Mouse (Mus musculus) olfactory bulb, adult 2 months (tissue): Measurements from ENCODE around the gene Snph. TPM values are rescaled to one million over a fixed set of nuclear protein-coding genes. Genes with fewer than 3 reads are reported as not detected.

Source experiments
- H3K27ac ChIP-seq: fragments of 200-500 bp; 2 replicates; pipeline ENCODE4 v1.5.1; 2012; ENCODE audit warnings: low read depth, low read length; ENCODE audit not compliant: insufficient read depth
- H3K4me1 ChIP-seq: fragments of 200-500 bp; 2 replicates; pipeline ENCODE4 v1.6.1; 2012; ENCODE audit warnings: low read length; ENCODE audit not compliant: control insufficient read depth, insufficient read depth
- H3K4me3 ChIP-seq: fragments of 200-500 bp; 2 replicates; pipeline ENCODE4 v1.5.1; 2012; ENCODE audit warnings: mild to moderate bottlenecking, low read depth, low read length, moderate library complexity; ENCODE audit not compliant: insufficient read depth
- CTCF ChIP-seq: fragments of 200-500 bp; IDR thresholded peaks from 2 replicates; pipeline ENCODE4 v1.5.1; 2012; ENCODE audit warnings: low read depth, mild to moderate bottlenecking, low read length, moderate library complexity; ENCODE audit not compliant: insufficient read depth
- POLR2A ChIP-seq: fragments of 200-500 bp; IDR thresholded peaks from 2 replicates; pipeline ENCODE4 v1.6.1; 2012; ENCODE audit warnings: mild to moderate bottlenecking, low read depth, low read length, moderate library complexity; ENCODE audit not compliant: insufficient read depth
- WGBS: fragments of 180-500 bp; shearing (Covaris S2); methylation state at CpG from one replicate; pipeline ENCODE4 v1.1.7; 2018; 5-methylcytosine and 5-hydroxymethylcytosine counted together
- polyA plus RNA-seq: library from polyadenylated mRNA; stranded (reverse); fragments of >200 nt; gene quantifications from 2 replicates; pipeline ENCODE4 v1.2.4, GENCODE M21; 2012; ENCODE audit warnings: low replicate concordance; ENCODE audit not compliant: missing spikeins, insufficient read depth, insufficient read length

Gene Snph
- not detected in 2 replicates for polyA plus RNA-seq

DNA sequence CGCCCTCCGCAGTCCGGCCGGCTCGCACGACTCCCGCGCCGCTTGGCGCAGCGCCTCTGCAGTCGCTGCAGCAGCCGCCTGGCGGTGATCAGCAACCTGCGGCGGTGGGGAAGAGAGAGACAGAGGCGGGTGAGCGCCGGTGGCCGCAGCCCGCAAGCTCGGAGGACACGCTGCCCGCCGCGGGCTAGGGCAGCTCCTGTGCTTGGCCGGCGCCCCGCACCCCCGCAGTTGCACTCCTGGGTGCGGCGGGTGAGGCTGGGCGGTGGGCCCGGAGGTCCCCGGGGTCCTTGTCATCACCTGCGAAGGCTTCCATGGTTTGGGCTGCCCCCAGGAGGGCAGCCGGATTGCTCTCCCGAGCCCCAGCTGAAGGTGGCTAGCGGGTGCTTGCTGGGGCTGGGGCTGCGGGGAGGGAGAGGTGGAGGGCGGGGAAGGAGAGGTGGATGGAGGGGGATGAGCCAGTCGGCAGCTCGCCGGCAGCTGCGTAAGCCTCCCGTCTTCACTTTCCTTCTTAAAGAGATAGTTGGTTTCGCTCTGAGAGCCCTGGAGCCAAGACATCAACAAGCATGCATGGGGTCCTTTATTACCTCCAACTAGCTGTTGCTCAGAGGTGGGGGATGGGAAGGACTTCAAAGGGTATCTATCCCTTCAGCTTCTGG is at the start of gene Snph:
Gene Snph (minus strand): TSS at position 435 of the 656 bp plus-strand sequence.
- Histone ChIP-seq H3K4me3 (peak within 1 kb of the TSS; percentile 92), H3K27ac (peak within 1 kb of the TSS; percentile 93), H3K4me1 (peaks cover 23% of the 10 kb centered on the region)
- TF ChIP-seq CTCF = peak; percentile 69; the same call in 1 of the 2 replicates
- peak; percentile 67 for TF ChIP-seq POLR2A
- under 1% methylated on average over 47 of the region's 47 CpGs for WGBS

- H3K4me1 ChIP-seq = no peaks in the 10 kb centered on the region
- TF ChIP-seq POLR2A (no peak), CTCF (no peak)
- H3K4me3 ChIP-seq = no peak overlapping the region
- 64% methylated on average over 2 of the region's 2 CpGs for WGBS
- H3K27ac ChIP-seq = no peak overlapping the region
These were observed 43.8 kb upstream of the Snph start for GRCm38 (mm10) chr2:151676234-151676633.

- WGBS = 75% methylated on average over 1 of the region's 1 CpGs
- Histone ChIP-seq H3K27ac (no peak overlapping the region), H3K4me3 (no peak overlapping the region), H3K4me1 (0 out of 2 replicates have a peak, but pooled peaks cover 2% of the 10 kb centered on the region)
- TF ChIP-seq POLR2A (no peak), CTCF (no peak)
These were observed 38.6 kb upstream of the Snph start for GRCm38 (mm10) chr2:151670968-151671329.

GRCm38 (mm10) chr2:151670026-151670967 is 37.9 kb upstream of the Snph start:
- Histone ChIP-seq H3K27ac (no peak overlapping the region), H3K4me1 (0 out of 2 replicates have a peak, but pooled peaks cover 2% of the 10 kb centered on the region), H3K4me3 (no peak overlapping the region)
- no peak for TF ChIP-seq POLR2A
- no peak for TF ChIP-seq CTCF
- 39% methylated on average over 48 of the region's 48 CpGs for WGBS

- Histone ChIP-seq H3K4me3 (no peak within 1 kb of the TSS), H3K27ac (no peak within 1 kb of the TSS), H3K4me1 (0 out of 2 replicates have a peak, but pooled peaks cover 2% of the 10 kb centered on the region)
- TF ChIP-seq POLR2A (no peak), CTCF (no peak)
- 74% methylated on average over 3 of the region's 3 CpGs for WGBS
These were observed 36.0 kb upstream of the Snph start, which contains the start of gene Rad21l for GRCm38 (mm10) chr2:151668433-151668832. Gene Rad21l, minus strand, starts transcription at chr2:151668533.

DNA sequence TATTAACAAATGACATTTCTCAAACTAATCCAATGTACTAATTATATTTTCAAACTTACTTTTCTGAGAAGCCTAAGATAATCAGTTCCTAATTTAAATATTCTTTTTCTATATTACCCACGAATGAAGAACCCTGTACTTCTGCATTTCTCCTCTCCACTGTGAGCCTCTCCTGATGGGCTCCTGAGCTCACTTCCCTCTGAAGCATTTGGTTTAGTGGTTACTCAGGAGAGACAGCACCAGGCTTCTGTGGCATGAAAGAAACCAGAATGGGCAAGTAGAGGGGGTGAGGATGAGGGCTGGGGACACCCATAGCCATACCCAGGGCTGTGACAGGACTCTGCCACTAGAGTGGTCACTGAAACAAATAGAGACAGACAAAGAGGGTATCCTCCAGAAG is 19.7 kb upstream of the Snph start:
- Histone ChIP-seq H3K27ac (no peak overlapping the region), H3K4me3 (no peak overlapping the region), H3K4me1 (no peaks in the 10 kb centered on the region)
- WGBS = 79% methylated on average over 1 of the region's 1 CpGs
- no peak for TF ChIP-seq POLR2A
- no peak for TF ChIP-seq CTCF

- Histone ChIP-seq H3K27ac (no peak overlapping the region), H3K4me1 (peaks cover 9% of the 10 kb centered on the region), H3K4me3 (no peak overlapping the region)
- TF ChIP-seq POLR2A (no peak), CTCF (no peak)
- 51% methylated on average over 2 of the region's 2 CpGs for WGBS
These were observed 3.6 kb upstream of the Snph start for GRCm38 (mm10) chr2:151636015-151636402.

DNA sequence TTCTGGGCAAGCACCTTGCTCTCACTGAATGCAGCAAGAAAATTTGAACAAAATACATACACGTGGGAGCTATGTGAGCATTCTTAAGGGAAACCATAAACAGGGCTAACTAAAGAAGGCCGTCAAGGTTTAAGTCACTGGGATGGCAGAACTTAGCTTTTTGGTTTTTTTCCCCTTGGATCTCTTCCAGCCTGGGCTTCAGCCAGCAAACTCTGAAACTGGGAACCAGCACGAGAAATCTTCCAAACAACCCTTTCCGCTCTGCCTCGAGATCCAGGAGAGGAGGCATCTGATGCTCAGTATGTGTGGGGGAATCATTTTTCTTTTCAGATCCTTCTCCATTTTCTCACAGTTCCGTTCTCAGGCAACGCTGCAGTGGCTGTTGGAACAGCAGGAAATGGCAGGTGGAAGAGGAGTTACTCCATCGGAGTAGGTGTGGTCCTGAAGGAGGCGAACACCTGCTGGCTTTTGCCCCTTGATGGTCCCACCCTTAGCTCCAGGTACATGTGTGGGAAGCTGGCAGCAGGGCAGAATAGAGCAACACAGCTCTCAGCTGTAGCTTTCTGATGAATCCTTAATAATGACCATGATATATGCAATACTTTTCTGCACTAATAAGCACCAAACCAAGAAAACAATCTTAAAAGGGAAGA is 3.1 kb upstream of the Snph start:
- TF ChIP-seq POLR2A = no peak
- no peak for TF ChIP-seq CTCF
- Histone ChIP-seq H3K4me3 (no peak overlapping the region), H3K27ac (no peak overlapping the region), H3K4me1 (peaks cover 11% of the 10 kb centered on the region)
- WGBS = 38% methylated on average over 9 of the region's 9 CpGs
